Mouse (Mus musculus): ENCODE measurements around the gene Cfap74.

DNA sequence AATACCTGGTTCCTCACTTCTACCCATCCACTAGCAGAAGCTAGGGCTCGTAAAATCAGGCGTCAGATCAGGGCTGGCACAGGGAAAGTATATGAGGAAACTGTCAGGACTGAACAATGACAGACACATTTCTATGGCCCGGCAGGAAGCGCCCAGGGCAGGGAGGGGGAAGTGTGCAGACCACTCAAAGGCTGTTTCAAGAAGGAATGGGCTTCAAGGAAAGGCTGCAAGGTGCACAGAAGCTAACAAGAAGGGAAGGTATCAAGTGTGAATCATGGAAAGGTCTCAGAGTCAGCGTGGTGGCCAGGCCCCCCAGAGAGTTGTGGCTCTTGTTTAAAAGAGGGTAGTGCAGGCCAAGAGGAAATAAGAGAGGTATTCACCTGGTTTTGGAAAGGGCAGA, 81.5 kb downstream of the Cfap74 start:
- TF ChIP-seq EP300 (IDR thresholded peaks at IDR 0.05): no peak
- no peak for TF ChIP-seq CTCF (IDR thresholded peaks at IDR 0.05)
